Mouse (Mus musculus) brain, embryonic 14.5 days (tissue): ENCODE data around the gene Cd2.

Experiments
- CTCF ChIP-seq: fragments of 200-500 bp; IDR thresholded peaks from 2 replicates; pipeline ENCODE4 v1.5.1; 2012; ENCODE audit warnings: inconsistent platforms, mild to moderate bottlenecking, moderate library complexity, borderline replicate concordance; ENCODE audit not compliant: insufficient read depth, insufficient read length; ENCODE audit errors: extremely low read depth
- POLR2A ChIP-seq: fragments of 200-500 bp; IDR thresholded peaks from 2 replicates; pipeline ENCODE4 v1.6.1; 2012; ENCODE audit warnings: mild to moderate bottlenecking, inconsistent platforms, borderline replicate concordance; ENCODE audit not compliant: poor library complexity, insufficient read depth, insufficient read length, severe bottlenecking; ENCODE audit errors: extremely low read depth

DNA sequence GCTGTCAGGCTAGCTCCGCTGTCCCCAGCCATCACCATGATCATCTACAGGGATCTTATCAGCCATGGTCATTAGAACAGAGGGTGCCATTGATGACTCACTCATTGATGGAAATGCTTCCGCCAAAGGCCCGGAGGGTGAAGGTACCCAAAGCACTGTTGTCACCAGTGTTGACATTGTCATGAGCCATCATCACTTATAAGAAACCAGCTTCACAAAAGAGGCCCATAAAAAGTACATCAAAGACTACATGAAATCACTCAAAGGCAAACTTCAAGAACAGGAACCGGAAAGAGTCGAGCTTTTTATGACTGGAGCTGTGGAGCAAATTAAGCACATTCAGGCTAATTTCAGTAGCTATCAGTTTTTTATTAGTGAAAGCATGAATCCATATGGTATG lies 54.3 kb downstream of the Cd2 start:
- TF ChIP-seq CTCF (no peak), POLR2A (no peak)
